Mouse (Mus musculus) retina, embryonic 14.5 days (tissue): ENCODE data around the gene Tap1.
"Not testable (repeated sequence)": the region's sequence is repeated elsewhere in the genome, so short reads cannot be mapped to it uniquely, and the experiment has no call there.

Experiments
- DNase-seq: peaks from one replicate; pipeline ENCODE4 v3.0.0-alpha.2; 2015; ENCODE audit warnings: low spot score

Gene Tap1

GRCm38 (mm10) chr17:34232021-34232420, 44.7 kb downstream of the Tap1 start:
- DNase-seq: not testable (repeated sequence)

- DNase-seq: peak; percentile 84
These were observed 47.6 kb downstream of the Tap1 start for GRCm38 (mm10) chr17:34234926-34235325.

- no peak for DNase-seq
These were observed 49.3 kb downstream of the Tap1 start for GRCm38 (mm10) chr17:34236691-34237090.

GRCm38 (mm10) chr17:34237741-34238140, 50.4 kb downstream of the Tap1 start:
- DNase-seq: no peak

GRCm38 (mm10) chr17:34238706-34239105, 51.4 kb downstream of the Tap1 start, which contains the start of gene H2-Ob:
TSS of gene H2-Ob (plus strand) at chr17:34238903.
- DNase-seq: peak; percentile 46

- DNase-seq: no peak
These were observed 52.3 kb downstream of the Tap1 start for GRCm38 (mm10) chr17:34239601-34240041.

GRCm38 (mm10) chr17:34240366-34240765, 53.0 kb downstream of the Tap1 start:
- DNase-seq: no peak

- no peak for DNase-seq
These were observed 53.6 kb downstream of the Tap1 start for GRCm38 (mm10) chr17:34240916-34241315.

GRCm38 (mm10) chr17:34244656-34245055, 57.3 kb downstream of the Tap1 start:
- DNase-seq: no peak
